Mouse (Mus musculus) liver, embryonic 14.5 days (tissue): ENCODE measurements around the gene Ssxb3.
"Not testable (repeated sequence)": the region's sequence is repeated elsewhere in the genome, so short reads cannot be mapped to it uniquely, and the experiment has no call there.

Experiments used
- CTCF ChIP-seq: IDR thresholded peaks from 2 replicates; pipeline ENCODE4 v1.5.1; 2016; ENCODE audit warnings: antibody characterized with exemption, low read depth, control low read depth
- EP300 ChIP-seq: IDR thresholded peaks from 2 replicates; pipeline ENCODE4 v1.6.1; 2016; ENCODE audit warnings: antibody characterized with exemption, low read depth

DNA sequence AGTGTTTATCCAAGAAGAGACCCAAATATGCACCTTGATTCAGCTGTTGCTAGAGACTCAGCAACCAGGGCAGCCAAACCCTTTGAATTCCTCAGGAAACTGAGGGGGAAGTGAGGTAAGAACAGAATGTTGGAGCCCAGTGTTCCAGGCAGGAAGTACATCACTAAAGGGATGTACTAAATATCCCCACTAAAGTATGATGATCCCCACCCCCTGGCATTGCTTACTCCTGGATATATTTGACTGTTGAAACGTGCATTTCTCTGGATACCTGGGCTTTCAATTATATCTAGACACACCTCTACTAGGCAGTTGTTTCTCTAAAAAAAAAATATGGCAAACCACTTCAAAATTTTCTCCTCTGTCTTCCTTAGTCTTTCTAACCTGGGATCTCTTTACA, at the start of gene Ssxb3:
- not testable (repeated sequence) for TF ChIP-seq CTCF, EP300
